Mouse (Mus musculus) erythroblast, embryonic 14.5 days (primary cell): ENCODE results near the gene Ypel4.

Experiments
- GATA1 ChIP-seq: IDR thresholded peaks from 2 replicates; pipeline ENCODE4 v1.6.1; 2012; ENCODE audit warnings: low read length, inconsistent platforms, mixed read lengths
- TAL1 ChIP-seq: IDR thresholded peaks from 3 replicates; pipeline ENCODE4 v1.6.1; 2012; ENCODE audit warnings: low read length, inconsistent platforms, mixed read lengths

DNA sequence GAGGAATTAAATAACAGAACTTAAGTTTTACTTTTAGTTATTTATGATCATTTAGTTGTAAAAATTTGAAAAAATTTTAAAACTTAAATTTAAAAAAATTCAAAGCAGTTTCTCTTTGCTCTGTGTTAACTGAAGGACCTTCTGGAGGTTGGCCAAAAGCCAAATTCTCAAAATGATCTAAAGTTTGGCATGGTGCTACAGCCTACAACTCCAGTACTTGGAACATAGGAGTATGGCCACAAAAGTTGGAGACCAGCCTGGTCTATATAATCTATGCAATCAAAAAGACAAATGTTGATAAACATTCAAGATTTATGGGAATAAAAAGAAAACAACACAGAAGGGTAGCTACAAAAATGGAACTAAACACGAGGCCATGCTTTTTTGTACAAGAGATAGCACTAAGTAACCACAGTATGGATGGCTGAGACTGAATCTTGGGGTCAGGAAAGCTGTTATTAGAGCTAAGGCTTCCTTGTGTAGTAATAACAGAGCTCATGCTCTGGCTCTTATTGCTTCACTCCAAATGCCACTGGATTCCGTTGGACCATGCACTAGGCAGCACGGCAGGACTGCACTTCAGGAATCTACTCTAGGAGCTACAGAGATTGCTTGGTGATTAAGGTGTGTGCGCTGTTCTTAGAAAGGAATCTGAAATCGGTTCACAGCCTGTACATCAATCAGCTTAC lies 38.7 kb upstream of the Ypel4 start:
- TF ChIP-seq GATA1, result no peak
- TF ChIP-seq TAL1, result no peak
